ENCODE assay signal across 11 mouse cellular contexts in genomic region chr7:79315149-79315548, GRCm38 (mm10). TPM values are rescaled to one million over a fixed set of nuclear protein-coding genes. Genes with fewer than 3 reads are reported as not detected.
DNase-seq lines count a peak whose midpoint lies in the region; ATAC-seq and TF ChIP-seq lines count a peak whose summit lies in the region.
"Had no signal": no experiment of that assay in that cellular context is flagged by ENCODE, and none has a peak within 500 bp of the region (broad histone marks: within the 10 kb centered on the region; RNA-seq: fewer than 3 reads in every experiment).

No protein-coding gene starts in this region.

- ATAC-seq in forebrain, postnatal 0 days = no peak
- ATAC-seq in embryonic facial prominence, embryonic 13.5 days (ENCODE audit: insufficient number of reproducible peaks, insufficient read depth, low FRiP score, low TSS enrichment, low read depth) = no peak
- peak; percentile 66 for ATAC-seq in megakaryocyte progenitor cell, adult 5-6 weeks (replicated peaks; ENCODE audit: poor library complexity)
- ATAC-seq: Patski had no signal

- no peak overlapping the region for H3K9ac ChIP-seq in forebrain, postnatal 0 days
- H3K9ac ChIP-seq in embryonic facial prominence, embryonic 13.5 days = no peak overlapping the region

- WGBS in forebrain, embryonic 10.5 days = 81% methylated on average over 8 of the region's 8 CpGs
- 64% methylated on average over 8 of the region's 8 CpGs for WGBS in forebrain, postnatal 0 days
- 9% methylated on average over 8 of the region's 8 CpGs for WGBS in bone marrow, adult 2 months
- 42% methylated on average over 8 of the region's 8 CpGs for WGBS in embryonic facial prominence, embryonic 13.5 days

- no peak overlapping the region for H3K4me2 ChIP-seq in forebrain, postnatal 0 days (ENCODE audit: low read depth)
- H3K4me2 ChIP-seq in embryonic facial prominence, embryonic 13.5 days = no peak overlapping the region

- H3K36me3 ChIP-seq in forebrain, embryonic 10.5 days (replicated peaks) = no peaks in the 10 kb centered on the region
- no peaks in the 10 kb centered on the region for H3K36me3 ChIP-seq in forebrain, postnatal 0 days (ENCODE audit: insufficient read depth)
- no peaks in the 10 kb centered on the region for H3K36me3 ChIP-seq in embryonic facial prominence, embryonic 13.5 days

- H3K27ac ChIP-seq in forebrain, embryonic 10.5 days = peak overlapping the region; percentile 76
- no peak overlapping the region for H3K27ac ChIP-seq in forebrain, postnatal 0 days (ENCODE audit: low read depth, low read length)
- H3K27ac ChIP-seq in bone marrow, adult 2 months (ENCODE audit: control insufficient read depth, insufficient read depth, low read depth, low read length, poor library complexity) = peak overlapping the region; percentile 35; the same call in 1 of the 2 replicates
- peak overlapping the region; percentile 94 for H3K27ac ChIP-seq in embryonic facial prominence, embryonic 13.5 days

- peaks cover 83% of the 10 kb centered on the region for H3K4me1 ChIP-seq in forebrain, embryonic 10.5 days
- H3K4me1 ChIP-seq in forebrain, postnatal 0 days (ENCODE audit: insufficient read depth) = peaks cover 13% of the 10 kb centered on the region
- H3K4me1 ChIP-seq in bone marrow, adult 2 months (ENCODE audit: control insufficient read depth, insufficient read depth, low read length) = peaks cover 10% of the 10 kb centered on the region
- peaks cover 80% of the 10 kb centered on the region for H3K4me1 ChIP-seq in embryonic facial prominence, embryonic 13.5 days

- no peak for TF ChIP-seq POLR2A in bone marrow, adult 2 months (IDR thresholded peaks at IDR 0.05; ENCODE audit: borderline replicate concordance, control insufficient read depth, low read depth, low read length)

- no peak for DNase-seq in forebrain, embryonic 10.5 days (ENCODE audit: extremely low spot score, low spot score)
- no peak for DNase-seq in forebrain, postnatal 0 days
- DNase-seq in yolk sac, embryonic 10.5 days (ENCODE audit: low spot score) = no peak
- no peak for DNase-seq in right cerebral cortex, postnatal 36 days (ENCODE audit: low spot score in 2 of 2)
- no peak for DNase-seq in ovary, postnatal 14 days (ENCODE audit: low spot score)
- DNase-seq: layer of hippocampus, adult 9-11 months; lung, adult 2 months had no signal

- no peak for TF ChIP-seq CTCF in forebrain, postnatal 0 days (IDR thresholded peaks at IDR 0.05; ENCODE audit: low read depth)
- no peak for TF ChIP-seq CTCF in bone marrow, adult 2 months (IDR thresholded peaks at IDR 0.05; ENCODE audit: control insufficient read depth, insufficient read depth, low read length)

- no peak overlapping the region for H3K4me3 ChIP-seq in forebrain, embryonic 10.5 days
- no peak overlapping the region for H3K4me3 ChIP-seq in forebrain, postnatal 0 days (ENCODE audit: low read depth, low read length)
- no peak overlapping the region for H3K4me3 ChIP-seq in bone marrow, adult 2 months (replicated peaks; ENCODE audit: control insufficient read depth, low read depth, low read length)
- no peak overlapping the region for H3K4me3 ChIP-seq in embryonic facial prominence, embryonic 13.5 days

- no peaks in the 10 kb centered on the region for H3K27me3 ChIP-seq in forebrain, embryonic 10.5 days (ENCODE audit: poor library complexity, severe bottlenecking)
- H3K27me3 ChIP-seq in forebrain, postnatal 0 days (ENCODE audit: insufficient read depth, low read length) = no peaks in the 10 kb centered on the region
- no peaks in the 10 kb centered on the region for H3K27me3 ChIP-seq in embryonic facial prominence, embryonic 13.5 days
- H3K27me3 ChIP-seq: Patski had no signal

- no peaks in the 10 kb centered on the region for H3K9me3 ChIP-seq in forebrain, embryonic 10.5 days
- no peaks in the 10 kb centered on the region for H3K9me3 ChIP-seq in forebrain, postnatal 0 days (ENCODE audit: low read length)
- no peaks in the 10 kb centered on the region for H3K9me3 ChIP-seq in embryonic facial prominence, embryonic 13.5 days

RNA-seq across cellular contexts. Expression of gene Abhd2, which starts 42.1 kb away (rescaled TPM):
- polyA plus RNA-seq in forebrain, embryonic 10.5 days (2016; fragmentation: Nextera tagmentation; extraction: Ambion mirVana) = 7.6 and 8.6 TPM in 2 replicates
- 66.8 and 88.0 TPM in 2 replicates for total RNA-seq in forebrain, postnatal 0 days (2014; rRNA removed)
- polyA plus RNA-seq in forebrain, postnatal 0 days (2015; fragmentation: Nextera tagmentation; extraction: Ambion mirVana) = 22.5 and 26.0 TPM in 2 replicates
- polyA plus RNA-seq in bone marrow, adult 2 months (2011; ENCODE audit: insufficient read depth, insufficient read length, low replicate concordance, missing spikeins) = 7.2 and 13.6 TPM in 2 replicates
- polyA plus RNA-seq in embryonic facial prominence, embryonic 13.5 days (2015; fragmentation: Nextera tagmentation; extraction: Ambion mirVana) = 13.9 and 15.2 TPM in 2 replicates
- total RNA-seq in megakaryocyte progenitor cell, adult 5-6 weeks (2015) = 58.0 and 60.4 TPM in 2 replicates
- total RNA-seq in megakaryocyte progenitor cell, adult 5-6 weeks (2017) = 28.3 and 30.2 TPM in 2 replicates
